Mouse (Mus musculus): ENCODE measurements around the gene Midn. TPM values are rescaled to one million over a fixed set of nuclear protein-coding genes. Genes with fewer than 3 reads are reported as not detected.

The Midn gene
- polyA plus RNA-seq, 1 experiment from 2014 or later: 31.9 TPM

DNA sequence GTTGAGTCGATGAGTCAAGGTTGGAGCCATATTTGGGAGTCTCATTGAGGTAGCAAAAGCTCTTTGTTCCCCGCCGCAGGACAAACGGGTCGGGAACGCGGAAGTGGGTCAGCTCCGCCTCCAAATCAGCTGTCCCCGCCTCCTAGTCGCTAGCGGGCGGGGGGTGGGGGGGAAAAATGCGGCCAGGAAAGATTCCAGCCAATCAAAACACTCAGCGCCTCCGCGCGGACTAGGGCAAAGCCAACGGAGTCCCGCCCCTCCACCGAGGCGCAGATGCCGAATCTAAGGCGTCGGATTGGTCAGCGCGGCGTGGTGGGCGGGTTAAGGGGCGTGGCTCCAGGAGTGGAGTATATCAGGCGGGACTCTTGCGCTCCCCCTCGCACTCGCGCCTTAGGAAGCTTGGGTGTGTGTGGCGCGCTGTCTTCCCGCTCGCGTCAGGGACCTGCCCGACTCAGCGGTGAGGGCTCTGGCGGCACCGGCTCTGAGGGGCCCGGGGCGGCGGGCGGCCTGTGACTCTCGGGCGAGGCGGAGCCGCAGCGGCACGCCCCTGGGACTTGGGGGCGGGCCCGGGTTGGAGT is 19.5 kb downstream of the Midn start:
- peak overlapping the region; percentile 100 for H3K9ac ChIP-seq (ENCODE audit: low read depth, low read length)
- H3K4me1 ChIP-seq (ENCODE audit: control insufficient read depth, insufficient read depth, low read length): peaks cover 52% of the 10 kb centered on the region
- peak; percentile 86 for ATAC-seq (replicated peaks; ENCODE audit: insufficient number of reproducible peaks, low FRiP score, low TSS enrichment)
- peak overlapping the region; percentile 92 for H3K4me3 ChIP-seq (ENCODE audit: low read depth, low read length)
- no peaks in the 10 kb centered on the region for H3K9me3 ChIP-seq (replicated peaks; ENCODE audit: control insufficient read depth, low read length)
- peaks cover 20% of the 10 kb centered on the region for H3K36me3 ChIP-seq (ENCODE audit: control insufficient read depth, insufficient read depth, low read length)
- no peaks in the 10 kb centered on the region for H3K27me3 ChIP-seq (ENCODE audit: control insufficient read depth, insufficient read depth, low read length)
- peak overlapping the region; percentile 100 for H3K27ac ChIP-seq (ENCODE audit: low read depth, low read length)
- WGBS (ENCODE audit: insufficient replicate concordance): under 1% methylated on average over 53 of the region's 55 CpGs
- H3K4me2 ChIP-seq: peak overlapping the region; percentile 85

DNA sequence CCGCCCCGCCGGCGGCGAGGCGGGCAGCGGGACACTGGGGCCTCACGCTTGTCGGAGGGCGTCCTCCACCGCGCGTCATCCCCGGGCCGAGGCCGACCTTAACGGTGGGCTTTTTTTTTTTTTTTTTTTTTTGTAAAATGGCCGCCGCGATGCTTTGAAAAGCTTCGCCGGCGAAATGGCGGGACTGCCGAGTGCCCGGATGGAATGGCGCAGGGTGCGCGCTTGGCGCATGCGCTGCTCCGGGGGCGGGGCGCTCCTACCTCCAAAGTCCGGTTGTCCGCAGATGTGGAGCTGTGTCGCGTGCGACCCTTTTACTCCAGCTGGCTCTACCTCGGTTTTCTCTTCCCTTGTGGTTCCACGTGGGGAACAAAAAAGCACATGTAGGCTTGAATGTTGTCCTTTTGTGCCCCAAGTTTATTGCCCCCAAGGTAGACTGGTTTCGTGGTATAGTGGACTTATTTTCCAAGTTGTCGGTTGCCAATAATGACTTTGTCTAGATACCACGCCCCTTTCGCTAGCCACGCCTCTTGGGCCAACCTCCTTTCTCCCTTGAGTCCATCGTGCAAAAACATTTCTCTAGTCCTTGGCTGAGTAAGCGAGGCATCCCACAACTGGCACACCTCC is 20.1 kb downstream of the Midn start:
- WGBS (ENCODE audit: insufficient replicate concordance): 0% methylated on average over 37 of the region's 48 CpGs
- peak; percentile 56 for ATAC-seq (replicated peaks; ENCODE audit: insufficient number of reproducible peaks, low FRiP score, low TSS enrichment)

DNA sequence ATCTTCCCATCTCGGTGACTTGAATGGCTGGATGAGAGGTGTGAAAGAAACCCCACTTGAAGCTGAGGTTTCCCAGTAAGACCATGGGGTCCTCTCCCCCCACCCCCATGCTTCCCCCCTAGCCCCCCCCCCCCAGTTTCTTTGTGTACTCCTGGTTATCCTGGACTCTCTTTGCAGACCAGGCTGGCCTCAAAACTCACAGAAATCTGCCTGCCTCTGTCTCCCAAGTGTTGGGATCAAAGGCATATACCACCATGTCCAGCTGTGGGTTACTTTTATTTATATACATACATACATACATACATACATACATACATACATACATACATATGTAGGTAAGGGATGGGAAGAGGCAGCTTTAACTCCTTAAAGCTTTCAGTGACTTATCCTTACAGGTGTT is 21.0 kb downstream of the Midn start:
- H3K4me2 ChIP-seq: peak overlapping the region; percentile 85
- peaks cover 39% of the 10 kb centered on the region for H3K4me1 ChIP-seq (ENCODE audit: control insufficient read depth, insufficient read depth, low read length)
- WGBS (ENCODE audit: insufficient replicate concordance): 73% methylated on average over 1 of the region's 1 CpGs
- H3K9ac ChIP-seq (ENCODE audit: low read depth, low read length): peak overlapping the region; percentile 100; the same call in 1 of the 2 replicates
- peaks cover 20% of the 10 kb centered on the region for H3K36me3 ChIP-seq (ENCODE audit: control insufficient read depth, insufficient read depth, low read length)
- no peaks in the 10 kb centered on the region for H3K9me3 ChIP-seq (replicated peaks; ENCODE audit: control insufficient read depth, low read length)
- no peak overlapping the region for H3K27ac ChIP-seq (ENCODE audit: low read depth, low read length)
- H3K27me3 ChIP-seq (ENCODE audit: control insufficient read depth, insufficient read depth, low read length): no peaks in the 10 kb centered on the region
- no peak for ATAC-seq (replicated peaks; ENCODE audit: insufficient number of reproducible peaks, low FRiP score, low TSS enrichment)
- H3K4me3 ChIP-seq (ENCODE audit: low read depth, low read length): peak overlapping the region; percentile 92

More for the DNA sequence above, 20.1 kb downstream of the Midn start:
- peaks cover 46% of the 10 kb centered on the region for H3K4me1 ChIP-seq (ENCODE audit: control insufficient read depth, insufficient read depth, low read length)
- peak overlapping the region; percentile 92 for H3K4me3 ChIP-seq (ENCODE audit: low read depth, low read length)
- H3K27me3 ChIP-seq (ENCODE audit: control insufficient read depth, insufficient read depth, low read length): no peaks in the 10 kb centered on the region
- peak overlapping the region; percentile 85 for H3K4me2 ChIP-seq
- H3K36me3 ChIP-seq (ENCODE audit: control insufficient read depth, insufficient read depth, low read length): peaks cover 20% of the 10 kb centered on the region
- H3K9ac ChIP-seq (ENCODE audit: low read depth, low read length): peak overlapping the region; percentile 100
- H3K27ac ChIP-seq (ENCODE audit: low read depth, low read length): peak overlapping the region; percentile 100
- no peaks in the 10 kb centered on the region for H3K9me3 ChIP-seq (replicated peaks; ENCODE audit: control insufficient read depth, low read length)

DNA sequence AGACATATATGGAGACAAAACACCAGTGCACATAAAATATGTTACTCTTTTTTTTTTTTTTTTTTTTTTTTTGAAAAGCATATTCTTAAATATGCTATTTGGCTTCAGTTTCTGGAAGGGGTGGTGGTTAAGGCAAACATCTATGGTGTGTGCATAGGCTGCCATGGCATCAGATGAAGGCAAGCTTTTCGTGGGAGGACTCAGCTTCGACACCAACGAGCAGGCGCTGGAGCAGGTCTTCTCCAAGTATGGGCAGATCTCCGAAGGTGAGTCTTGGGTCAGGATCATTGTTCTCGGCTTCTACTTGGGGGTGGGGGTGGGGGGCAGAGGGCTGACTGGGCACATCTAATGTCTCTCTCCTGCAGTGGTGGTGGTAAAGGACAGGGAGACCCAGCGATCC is 21.6 kb downstream of the Midn start:
- Histone ChIP-seq H3K4me2 (no peak overlapping the region), H3K9me3 (replicated peaks; ENCODE audit: control insufficient read depth, low read length) (no peaks in the 10 kb centered on the region), H3K36me3 (ENCODE audit: control insufficient read depth, insufficient read depth, low read length) (peaks cover 20% of the 10 kb centered on the region), H3K27ac (ENCODE audit: low read depth, low read length) (no peak overlapping the region), H3K27me3 (ENCODE audit: control insufficient read depth, insufficient read depth, low read length) (no peaks in the 10 kb centered on the region), H3K4me3 (ENCODE audit: low read depth, low read length) (0 out of 2 replicates have a peak overlapping the region, but pooled peaks have one; percentile 8), H3K4me1 (ENCODE audit: control insufficient read depth, insufficient read depth, low read length) (peaks cover 33% of the 10 kb centered on the region), H3K9ac (ENCODE audit: low read depth, low read length) (no peak overlapping the region)
- ATAC-seq (replicated peaks; ENCODE audit: insufficient number of reproducible peaks, low FRiP score, low TSS enrichment): no peak
- WGBS (ENCODE audit: insufficient replicate concordance): 91% methylated on average over 7 of the region's 7 CpGs

DNA sequence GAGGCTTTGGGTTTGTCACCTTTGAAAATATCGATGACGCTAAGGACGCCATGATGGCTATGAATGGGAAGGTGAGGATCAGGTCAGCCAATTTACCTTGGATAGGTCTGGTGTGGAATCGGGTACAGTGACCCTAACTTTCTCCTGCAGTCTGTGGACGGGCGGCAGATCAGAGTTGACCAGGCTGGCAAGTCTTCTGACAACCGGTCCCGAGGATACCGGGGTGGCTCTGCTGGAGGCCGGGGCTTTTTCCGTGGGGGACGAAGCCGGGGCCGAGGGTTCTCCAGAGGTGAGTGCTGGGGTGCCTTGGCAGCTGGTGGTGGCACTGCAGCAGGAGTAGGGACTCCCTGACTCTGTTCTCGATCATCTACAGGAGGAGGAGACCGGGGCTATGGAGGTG is 22.0 kb downstream of the Midn start:
- ATAC-seq (replicated peaks; ENCODE audit: insufficient number of reproducible peaks, low FRiP score, low TSS enrichment): no peak

DNA sequence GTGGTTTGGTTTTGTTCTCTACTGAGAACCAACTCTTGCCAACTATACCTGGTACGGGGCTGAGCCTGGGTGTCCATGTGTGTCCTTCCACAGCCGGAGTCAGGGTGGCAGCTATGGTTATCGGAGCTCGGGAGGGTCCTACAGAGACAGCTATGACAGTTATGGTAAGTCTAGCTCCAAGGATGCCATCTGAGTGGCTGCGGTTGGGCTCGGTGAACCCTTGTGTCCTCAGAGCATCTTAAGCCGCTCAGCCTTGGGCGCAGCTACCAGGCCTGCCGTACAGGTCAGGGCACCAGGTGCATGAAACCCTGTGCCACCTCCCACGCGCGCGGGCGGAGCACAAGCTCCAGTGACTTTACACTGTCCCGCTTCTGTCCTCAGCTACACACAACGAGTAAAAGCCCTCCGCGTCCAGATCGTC is 22.5 kb downstream of the Midn start:
- Histone ChIP-seq H3K27ac (ENCODE audit: low read depth, low read length) (no peak overlapping the region), H3K4me1 (ENCODE audit: control insufficient read depth, insufficient read depth, low read length) (peaks cover 24% of the 10 kb centered on the region), H3K9me3 (replicated peaks; ENCODE audit: control insufficient read depth, low read length) (no peaks in the 10 kb centered on the region), H3K4me2 (no peak overlapping the region; the same call in 1 of the 2 replicates), H3K9ac (ENCODE audit: low read depth, low read length) (no peak overlapping the region), H3K27me3 (ENCODE audit: control insufficient read depth, insufficient read depth, low read length) (no peaks in the 10 kb centered on the region), H3K4me3 (ENCODE audit: low read depth, low read length) (0 out of 2 replicates have a peak overlapping the region, but pooled peaks have one; percentile 8), H3K36me3 (ENCODE audit: control insufficient read depth, insufficient read depth, low read length) (peaks cover 20% of the 10 kb centered on the region)
- ATAC-seq (replicated peaks; ENCODE audit: insufficient number of reproducible peaks, low FRiP score, low TSS enrichment): no peak
- WGBS (ENCODE audit: insufficient replicate concordance): 96% methylated on average over 19 of the region's 19 CpGs

More for the DNA sequence above, 22.0 kb downstream of the Midn start:
- Histone ChIP-seq H3K36me3 (ENCODE audit: control insufficient read depth, insufficient read depth, low read length) (peaks cover 20% of the 10 kb centered on the region), H3K27me3 (ENCODE audit: control insufficient read depth, insufficient read depth, low read length) (no peaks in the 10 kb centered on the region), H3K4me2 (no peak overlapping the region), H3K4me1 (ENCODE audit: control insufficient read depth, insufficient read depth, low read length) (peaks cover 29% of the 10 kb centered on the region), H3K9me3 (replicated peaks; ENCODE audit: control insufficient read depth, low read length) (no peaks in the 10 kb centered on the region), H3K4me3 (ENCODE audit: low read depth, low read length) (no peak overlapping the region), H3K9ac (ENCODE audit: low read depth, low read length) (0 out of 2 replicates have a peak overlapping the region, but pooled peaks have one; percentile 39), H3K27ac (ENCODE audit: low read depth, low read length) (no peak overlapping the region)
- 93% methylated on average over 16 of the region's 16 CpGs for WGBS (ENCODE audit: insufficient replicate concordance)

DNA sequence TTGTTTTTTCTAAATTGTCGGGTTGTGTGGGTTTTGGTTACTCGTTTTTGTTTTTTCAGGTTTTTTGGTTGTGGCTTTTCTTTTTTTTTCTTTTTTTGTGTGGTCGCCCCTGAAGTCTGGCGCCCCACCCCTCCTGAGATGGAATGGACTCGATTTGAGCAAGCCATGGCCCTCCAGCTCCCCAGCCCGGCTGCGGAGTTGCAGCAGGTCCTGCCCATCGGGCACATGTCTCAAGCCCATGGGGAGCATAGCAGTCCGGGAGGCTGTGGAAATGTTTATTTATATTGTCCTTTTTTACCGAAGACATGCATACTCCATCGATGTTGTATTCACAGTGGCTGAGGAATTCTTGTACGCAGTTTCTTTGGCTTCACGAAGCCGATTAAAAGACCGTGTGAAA is 23.2 kb downstream of the Midn start:
- WGBS (ENCODE audit: insufficient replicate concordance): 85% methylated on average over 15 of the region's 15 CpGs
- Histone ChIP-seq H3K4me3 (ENCODE audit: low read depth, low read length) (no peak overlapping the region), H3K27ac (ENCODE audit: low read depth, low read length) (no peak overlapping the region), H3K4me1 (ENCODE audit: control insufficient read depth, insufficient read depth, low read length) (peaks cover 18% of the 10 kb centered on the region), H3K9ac (ENCODE audit: low read depth, low read length) (no peak overlapping the region), H3K4me2 (no peak overlapping the region), H3K27me3 (ENCODE audit: control insufficient read depth, insufficient read depth, low read length) (no peaks in the 10 kb centered on the region), H3K36me3 (ENCODE audit: control insufficient read depth, insufficient read depth, low read length) (peaks cover 20% of the 10 kb centered on the region), H3K9me3 (replicated peaks; ENCODE audit: control insufficient read depth, low read length) (no peaks in the 10 kb centered on the region)
- ATAC-seq (replicated peaks; ENCODE audit: insufficient number of reproducible peaks, low FRiP score, low TSS enrichment): no peak

DNA sequence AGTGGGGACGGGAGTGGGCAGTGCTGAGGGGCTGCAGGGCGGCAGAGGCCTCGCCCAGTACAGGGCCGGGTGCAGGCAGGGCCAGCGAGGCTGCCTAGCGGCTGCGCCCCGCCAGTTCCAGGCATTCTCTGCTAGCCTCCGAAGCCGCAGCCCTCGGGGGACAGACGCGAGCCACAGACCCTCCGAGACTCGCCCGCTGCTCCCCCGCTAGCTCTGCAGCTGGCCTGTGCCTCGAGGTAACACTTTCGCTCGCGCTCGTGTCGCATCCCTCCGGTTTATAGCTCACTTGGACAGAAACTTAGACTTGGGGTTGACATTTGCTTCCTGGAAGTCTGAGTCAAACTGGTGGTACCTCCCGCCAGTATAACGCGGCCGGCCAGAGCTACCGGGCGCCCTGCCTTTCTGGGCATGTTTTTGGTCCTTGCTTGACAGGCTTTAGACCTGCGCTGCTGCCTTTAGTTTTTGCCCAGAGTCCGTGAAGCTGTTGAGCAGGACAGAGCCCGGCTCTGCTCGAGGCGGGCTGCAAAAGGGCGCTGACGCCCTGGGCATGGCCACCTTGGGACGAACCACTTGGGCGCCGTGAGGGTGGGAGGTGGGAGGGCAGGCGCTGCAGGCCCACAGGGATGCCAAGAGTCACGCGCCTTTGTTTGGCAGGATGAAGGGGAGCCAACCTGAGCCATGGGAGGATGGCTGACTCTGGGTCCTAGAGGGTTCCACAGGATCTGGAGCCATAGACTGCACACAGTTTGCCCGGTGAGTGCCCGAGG is 23.9 kb downstream of the Midn start:
- H3K4me1 ChIP-seq (ENCODE audit: control insufficient read depth, insufficient read depth, low read length): peaks cover 15% of the 10 kb centered on the region
- H3K27me3 ChIP-seq (ENCODE audit: control insufficient read depth, insufficient read depth, low read length): no peaks in the 10 kb centered on the region
- H3K9ac ChIP-seq (ENCODE audit: low read depth, low read length): peak overlapping the region; percentile 80; the same call in 1 of the 2 replicates
- no peak for ATAC-seq (replicated peaks; ENCODE audit: insufficient number of reproducible peaks, low FRiP score, low TSS enrichment)
- peak overlapping the region; percentile 72 for H3K4me2 ChIP-seq
- H3K4me3 ChIP-seq (ENCODE audit: low read depth, low read length): peak overlapping the region; percentile 65
- 84% methylated on average over 45 of the region's 45 CpGs for WGBS (ENCODE audit: insufficient replicate concordance)
- no peaks in the 10 kb centered on the region for H3K9me3 ChIP-seq (replicated peaks; ENCODE audit: control insufficient read depth, low read length)
- peaks cover 20% of the 10 kb centered on the region for H3K36me3 ChIP-seq (ENCODE audit: control insufficient read depth, insufficient read depth, low read length)
- H3K27ac ChIP-seq (ENCODE audit: low read depth, low read length): peak overlapping the region; percentile 80

Data from heart, embryonic 11.5 days (tissue).